Mouse (Mus musculus) cerebral cortex, adult 2 months (tissue): Measurements from ENCODE around the gene Rps6kc1.

ENCODE experiments used
- WGBS: fragments of 180-500 bp; shearing (Covaris S2); methylation state at CpG from one replicate; pipeline ENCODE4 v1.1.7; 2018; 5-methylcytosine and 5-hydroxymethylcytosine counted together

Gene Rps6kc1

GRCm38 (mm10) chr1:190669099-190669498 lies 242.5 kb downstream of the Rps6kc1 start:
- WGBS = 88% methylated on average over 10 of the region's 10 CpGs

- WGBS = 75% methylated on average over 11 of the region's 11 CpGs
Measured at GRCm38 (mm10) chr1:190667821-190668220, 243.7 kb downstream of the Rps6kc1 start.

- WGBS = 82% methylated on average over 5 of the region's 5 CpGs
Measured at GRCm38 (mm10) chr1:190667326-190667725, 244.2 kb downstream of the Rps6kc1 start.

GRCm38 (mm10) chr1:190665490-190665875 lies 246.1 kb downstream of the Rps6kc1 start:
- WGBS = 72% methylated on average over 8 of the region's 8 CpGs

- 73% methylated on average over 21 of the region's 21 CpGs for WGBS
Measured at GRCm38 (mm10) chr1:190664767-190665489, 246.6 kb downstream of the Rps6kc1 start.

- WGBS = 88% methylated on average over 4 of the region's 4 CpGs
Measured at GRCm38 (mm10) chr1:190663996-190664395, 247.6 kb downstream of the Rps6kc1 start.

GRCm38 (mm10) chr1:190662736-190663135 lies 248.8 kb downstream of the Rps6kc1 start:
- 92% methylated on average over 5 of the region's 5 CpGs for WGBS

GRCm38 (mm10) chr1:190661764-190662163 lies 249.8 kb downstream of the Rps6kc1 start:
- 83% methylated on average over 4 of the region's 4 CpGs for WGBS

GRCm38 (mm10) chr1:190661249-190661648 lies 250.3 kb downstream of the Rps6kc1 start:
- WGBS = 51% methylated on average over 15 of the region's 15 CpGs

GRCm38 (mm10) chr1:190659722-190660502 lies 251.7 kb downstream of the Rps6kc1 start:
- WGBS = 45% methylated on average over 17 of the region's 17 CpGs

- whole genome bisulfite sequencing = 96% methylated on average over 13 of the region's 13 CpGs
Measured at GRCm38 (mm10) chr1:190658266-190658665, 253.3 kb downstream of the Rps6kc1 start.

GRCm38 (mm10) chr1:190656089-190656488 lies 255.5 kb downstream of the Rps6kc1 start:
- 57% methylated on average over 9 of the region's 9 CpGs for WGBS

GRCm38 (mm10) chr1:190655651-190656050 lies 255.9 kb downstream of the Rps6kc1 start:
- 75% methylated on average over 7 of the region's 7 CpGs for WGBS

GRCm38 (mm10) chr1:190655081-190655480 lies 256.5 kb downstream of the Rps6kc1 start:
- WGBS = 66% methylated on average over 7 of the region's 7 CpGs

- 82% methylated on average over 6 of the region's 6 CpGs for whole genome bisulfite sequencing
Measured at GRCm38 (mm10) chr1:190654694-190655001, 256.9 kb downstream of the Rps6kc1 start.

- 61% methylated on average over 20 of the region's 20 CpGs for WGBS
Measured at GRCm38 (mm10) chr1:190653989-190654693, 257.4 kb downstream of the Rps6kc1 start.

- WGBS = 90% methylated on average over 6 of the region's 6 CpGs
Measured at GRCm38 (mm10) chr1:190653081-190653480, 258.5 kb downstream of the Rps6kc1 start.
